Mouse (Mus musculus): Measurements from ENCODE around the gene Rln1. TPM values are rescaled to one million over a fixed set of nuclear protein-coding genes. Genes with fewer than 3 reads are reported as not detected.

The Rln1 gene
- 0.31 and 0.46 TPM in 2 replicates for polyA plus RNA-seq (2015; fragmentation: Nextera tagmentation; extraction: Ambion mirVana)

GRCm38 (mm10) chr19:29334068-29334745, at the start of gene Rln1:
Gene Rln1, minus strand, starts transcription at chr19:29334670.
- Histone ChIP-seq H3K4me1 (peaks cover 9% of the 10 kb centered on the region; the same call in 1 of the 2 replicates), H3K9ac (peak within 1 kb of the TSS; percentile 40), H3K36me3 (no peaks in the 10 kb centered on the region), H3K27me3 (peaks cover 10% of the 10 kb centered on the region), H3K27ac (no peak within 1 kb of the TSS), H3K4me2 (peak within 1 kb of the TSS; percentile 74), H3K9me3 (replicated peaks) (no peaks in the 10 kb centered on the region), H3K4me3 (replicated peaks) (peak within 1 kb of the TSS; percentile 44)
- 2% methylated on average over 23 of the region's 23 CpGs for WGBS
- ATAC-seq (replicated peaks; ENCODE audit: low FRiP score) = peak; percentile 86

- Histone ChIP-seq H3K4me3 (replicated peaks) (no peak overlapping the region), H3K9ac (no peak overlapping the region), H3K4me2 (no peak overlapping the region), H3K9me3 (replicated peaks) (no peaks in the 10 kb centered on the region), H3K4me1 (no peaks in the 10 kb centered on the region), H3K27me3 (no peaks in the 10 kb centered on the region), H3K27ac (no peak overlapping the region), H3K36me3 (no peaks in the 10 kb centered on the region)
- 88% methylated on average over 5 of the region's 5 CpGs for WGBS
- ATAC-seq (replicated peaks; ENCODE audit: low FRiP score) = no peak
Observed at GRCm38 (mm10) chr19:29383368-29383767, 48.9 kb upstream of the Rln1 start.

- 80% methylated on average over 14 of the region's 14 CpGs for WGBS
- Histone ChIP-seq H3K27me3 (no peaks in the 10 kb centered on the region), H3K4me3 (replicated peaks) (no peak overlapping the region), H3K9me3 (replicated peaks) (no peaks in the 10 kb centered on the region), H3K36me3 (no peaks in the 10 kb centered on the region), H3K9ac (no peak overlapping the region), H3K4me1 (no peaks in the 10 kb centered on the region), H3K4me2 (no peak overlapping the region), H3K27ac (no peak overlapping the region)
- no peak for ATAC-seq (replicated peaks; ENCODE audit: low FRiP score)
Observed at GRCm38 (mm10) chr19:29379839-29380603, 45.6 kb upstream of the Rln1 start.

- no peaks in the 10 kb centered on the region for H3K27me3 ChIP-seq
- no peak overlapping the region for H3K4me2 ChIP-seq
- H3K27ac ChIP-seq = no peak overlapping the region
- ATAC-seq (replicated peaks; ENCODE audit: low FRiP score) = no peak
- no peaks in the 10 kb centered on the region for H3K9me3 ChIP-seq (replicated peaks)
- WGBS = 77% methylated on average over 3 of the region's 3 CpGs
- no peaks in the 10 kb centered on the region for H3K4me1 ChIP-seq
- H3K4me3 ChIP-seq (replicated peaks) = no peak overlapping the region
- no peak overlapping the region for H3K9ac ChIP-seq
- no peaks in the 10 kb centered on the region for H3K36me3 ChIP-seq
Observed at GRCm38 (mm10) chr19:29376382-29376781, 41.9 kb upstream of the Rln1 start.

- no peaks in the 10 kb centered on the region for H3K9me3 ChIP-seq (replicated peaks)
- no peak overlapping the region for H3K4me2 ChIP-seq
- no peak overlapping the region for H3K9ac ChIP-seq
- no peak overlapping the region for H3K27ac ChIP-seq
- H3K4me3 ChIP-seq (replicated peaks) = no peak overlapping the region
- no peak for ATAC-seq (replicated peaks; ENCODE audit: low FRiP score)
- 87% methylated on average over 9 of the region's 9 CpGs for WGBS
- no peaks in the 10 kb centered on the region for H3K4me1 ChIP-seq
- no peaks in the 10 kb centered on the region for H3K27me3 ChIP-seq
- H3K36me3 ChIP-seq = no peaks in the 10 kb centered on the region
Observed at GRCm38 (mm10) chr19:29374947-29375346, 40.5 kb upstream of the Rln1 start.

- Histone ChIP-seq H3K4me2 (peak overlapping the region; percentile 49), H3K27me3 (no peaks in the 10 kb centered on the region), H3K4me3 (replicated peaks) (peak overlapping the region; percentile 10; the same call in 1 of the 2 replicates), H3K27ac (no peak overlapping the region), H3K9ac (no peak overlapping the region), H3K4me1 (no peaks in the 10 kb centered on the region), H3K36me3 (no peaks in the 10 kb centered on the region), H3K9me3 (replicated peaks) (no peaks in the 10 kb centered on the region)
- WGBS = 35% methylated on average over 11 of the region's 11 CpGs
- no peak for ATAC-seq (replicated peaks; ENCODE audit: low FRiP score)
Observed at GRCm38 (mm10) chr19:29373438-29373837, 39.0 kb upstream of the Rln1 start.

GRCm38 (mm10) chr19:29372621-29373020, 38.2 kb upstream of the Rln1 start:
- no peaks in the 10 kb centered on the region for H3K27me3 ChIP-seq
- no peak for ATAC-seq (replicated peaks; ENCODE audit: low FRiP score)
- no peaks in the 10 kb centered on the region for H3K36me3 ChIP-seq
- 77% methylated on average over 3 of the region's 3 CpGs for WGBS
- no peak overlapping the region for H3K9ac ChIP-seq
- no peaks in the 10 kb centered on the region for H3K9me3 ChIP-seq (replicated peaks)
- H3K4me1 ChIP-seq = peaks cover under 1% of the 10 kb centered on the region; the same call in 1 of the 2 replicates
- H3K4me2 ChIP-seq = no peak overlapping the region
- no peak overlapping the region for H3K27ac ChIP-seq
- no peak overlapping the region for H3K4me3 ChIP-seq (replicated peaks)

- Histone ChIP-seq H3K27me3 (no peaks in the 10 kb centered on the region), H3K9me3 (replicated peaks) (no peaks in the 10 kb centered on the region), H3K4me3 (replicated peaks) (no peak overlapping the region), H3K36me3 (no peaks in the 10 kb centered on the region), H3K4me2 (no peak overlapping the region), H3K9ac (no peak overlapping the region), H3K4me1 (peaks cover 4% of the 10 kb centered on the region; the same call in 1 of the 2 replicates), H3K27ac (no peak overlapping the region)
- no peak for ATAC-seq (replicated peaks; ENCODE audit: low FRiP score)
- WGBS = 65% methylated on average over 4 of the region's 4 CpGs
Observed at GRCm38 (mm10) chr19:29372138-29372537, 37.7 kb upstream of the Rln1 start.

GRCm38 (mm10) chr19:29371284-29372081, 37.0 kb upstream of the Rln1 start:
- no peak overlapping the region for H3K9ac ChIP-seq
- WGBS = 79% methylated on average over 18 of the region's 18 CpGs
- no peak overlapping the region for H3K27ac ChIP-seq
- H3K4me3 ChIP-seq (replicated peaks) = no peak overlapping the region
- no peak for ATAC-seq (replicated peaks; ENCODE audit: low FRiP score)
- H3K27me3 ChIP-seq = no peaks in the 10 kb centered on the region
- no peaks in the 10 kb centered on the region for H3K9me3 ChIP-seq (replicated peaks)
- no peaks in the 10 kb centered on the region for H3K36me3 ChIP-seq
- peaks cover 7% of the 10 kb centered on the region; the same call in 1 of the 2 replicates for H3K4me1 ChIP-seq
- no peak overlapping the region for H3K4me2 ChIP-seq

GRCm38 (mm10) chr19:29370545-29371283, 36.2 kb upstream of the Rln1 start:
- H3K9ac ChIP-seq = no peak overlapping the region
- no peak overlapping the region for H3K27ac ChIP-seq
- H3K9me3 ChIP-seq (replicated peaks) = no peaks in the 10 kb centered on the region
- H3K36me3 ChIP-seq = no peaks in the 10 kb centered on the region
- no peak overlapping the region for H3K4me2 ChIP-seq
- no peak overlapping the region for H3K4me3 ChIP-seq (replicated peaks)
- 90% methylated on average over 7 of the region's 7 CpGs for WGBS
- ATAC-seq (replicated peaks; ENCODE audit: low FRiP score) = no peak
- H3K4me1 ChIP-seq = peaks cover 7% of the 10 kb centered on the region; the same call in 1 of the 2 replicates
- H3K27me3 ChIP-seq = no peaks in the 10 kb centered on the region

GRCm38 (mm10) chr19:29370112-29370511, 35.6 kb upstream of the Rln1 start:
- no peak overlapping the region for H3K9ac ChIP-seq
- no peak overlapping the region for H3K4me3 ChIP-seq (replicated peaks)
- 68% methylated on average over 12 of the region's 12 CpGs for WGBS
- peaks cover 7% of the 10 kb centered on the region; the same call in 1 of the 2 replicates for H3K4me1 ChIP-seq
- H3K36me3 ChIP-seq = no peaks in the 10 kb centered on the region
- H3K4me2 ChIP-seq = no peak overlapping the region
- H3K27me3 ChIP-seq = no peaks in the 10 kb centered on the region
- H3K27ac ChIP-seq = no peak overlapping the region
- no peak for ATAC-seq (replicated peaks; ENCODE audit: low FRiP score)
- H3K9me3 ChIP-seq (replicated peaks) = no peaks in the 10 kb centered on the region
